Mouse (Mus musculus) thymus, adult 18-20 months (tissue): ENCODE results near the gene Tln2.

ENCODE experiments used
- DNase-seq, 2 experiments: peaks; one replicate each; pipeline ENCODE4 v3.0.0; 2022; ENCODE audit warnings: mixed read lengths in 2 of 2

The Tln2 gene

DNA sequence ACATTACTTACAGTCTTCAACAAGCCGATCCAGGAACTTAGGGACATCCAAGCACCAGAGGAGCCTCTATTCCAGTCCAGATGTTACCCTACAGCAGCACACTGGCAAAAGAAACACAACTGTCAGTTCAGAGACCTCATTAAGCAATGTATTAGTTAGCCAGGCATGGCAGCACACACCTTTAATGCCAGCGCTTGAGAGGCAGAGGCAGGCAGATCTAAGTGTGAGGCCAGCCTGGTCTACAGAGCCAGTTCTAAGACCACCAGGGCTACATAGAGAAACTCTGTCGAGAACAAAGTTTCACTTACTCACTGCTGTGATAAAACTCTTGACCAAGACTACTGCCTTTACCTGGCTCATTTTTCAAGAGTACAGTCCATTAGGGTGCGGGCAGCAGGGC, at the start of gene Tln2:
Gene Tln2, minus strand, starts transcription at position 101 of the 400 bp plus-strand sequence.
- no peak for DNase-seq

DNA sequence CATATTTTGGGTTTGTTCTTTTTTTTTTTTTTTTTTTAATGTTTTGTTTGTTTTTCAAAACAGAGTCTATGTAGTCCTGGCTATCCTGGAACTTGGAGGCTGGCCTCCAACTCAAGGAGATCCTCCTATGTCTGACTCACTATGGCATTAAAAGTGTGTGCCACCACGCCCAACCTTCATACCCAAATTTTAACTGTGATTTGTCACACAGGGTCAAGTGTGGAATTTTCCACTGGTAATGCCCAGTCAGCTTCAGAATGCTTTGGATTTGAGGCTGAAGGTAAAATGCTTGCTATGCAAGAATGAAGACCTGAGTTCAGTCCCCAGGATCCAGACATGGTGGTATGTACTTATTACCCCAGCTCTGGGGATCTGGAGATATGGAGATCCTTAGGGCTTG, 49.7 kb upstream of the Tln2 start:
- no peak for DNase-seq

DNA sequence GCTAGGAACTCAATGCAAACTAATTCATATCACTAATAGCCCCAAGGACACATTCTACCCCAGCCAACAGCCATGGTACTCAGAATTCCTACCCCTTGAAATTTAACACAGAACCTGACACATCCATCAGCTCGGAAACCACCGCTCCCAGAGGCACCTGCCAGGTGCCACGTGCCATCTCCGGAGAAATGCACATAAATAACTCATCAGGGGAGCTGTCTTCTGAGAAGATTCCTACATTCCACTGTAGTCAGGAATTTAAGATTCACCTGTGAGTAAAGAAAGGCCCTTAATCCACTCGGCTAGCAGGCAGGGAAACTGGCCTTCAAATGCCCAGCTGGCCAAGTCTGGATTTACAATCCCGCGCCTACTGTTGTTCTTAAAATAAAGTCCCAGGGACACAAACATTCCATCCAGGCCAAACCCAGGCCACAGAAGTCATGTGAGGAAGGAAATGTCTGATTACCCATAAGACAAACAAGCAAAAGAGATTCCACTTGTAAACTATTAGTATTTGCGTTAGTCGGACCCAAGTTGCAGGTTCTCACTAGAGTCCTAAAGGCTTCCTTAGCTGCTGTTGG, 48.4 kb upstream of the Tln2 start:
- no peak for DNase-seq

DNA sequence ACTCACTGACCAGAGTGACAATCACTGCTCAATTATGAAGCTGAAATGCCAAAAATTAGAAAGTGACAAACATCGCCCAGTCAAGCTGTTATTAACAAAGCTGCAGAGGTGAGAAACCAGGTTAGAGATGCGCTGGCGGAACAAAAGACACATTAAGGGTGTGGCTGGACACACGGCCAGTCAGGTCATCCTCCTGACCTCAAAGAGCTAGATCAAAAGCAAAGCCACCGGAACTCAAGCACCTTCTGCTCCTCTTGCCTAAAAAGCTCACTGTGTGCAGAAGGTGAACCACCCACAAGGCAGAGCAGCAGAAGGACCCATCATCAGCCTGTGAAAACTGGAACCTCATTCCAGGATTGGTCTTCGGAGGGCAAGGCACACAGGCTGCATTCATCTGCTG, 47.8 kb upstream of the Tln2 start:
- no peak for DNase-seq

DNA sequence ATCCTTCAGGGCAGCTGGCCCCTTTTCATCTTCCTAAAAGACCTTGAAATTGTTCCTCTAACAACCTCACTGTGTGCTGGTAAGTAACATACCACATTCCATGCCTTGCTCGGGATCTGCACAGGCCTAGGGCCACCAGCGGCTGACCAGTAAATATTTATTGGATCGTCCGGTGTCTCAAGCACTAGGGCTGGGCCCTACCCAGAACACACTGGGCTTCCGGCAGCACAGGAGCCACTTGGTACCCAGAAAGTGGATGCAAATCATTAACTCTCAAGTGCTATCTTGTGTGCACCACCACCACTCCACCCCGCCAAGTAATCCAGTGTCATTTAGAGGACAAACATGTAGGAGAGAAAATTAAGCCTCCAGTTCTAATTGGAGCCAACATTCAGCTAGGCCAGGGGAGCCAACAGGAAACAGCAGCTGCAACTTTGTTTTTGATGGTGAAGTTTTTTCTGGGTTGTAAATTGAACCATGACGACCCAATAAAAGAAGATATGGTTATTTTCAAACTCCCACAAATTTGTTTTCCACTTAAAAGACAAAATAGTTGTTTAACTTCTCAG, 46.4 kb upstream of the Tln2 start:
- no peak for DNase-seq

DNA sequence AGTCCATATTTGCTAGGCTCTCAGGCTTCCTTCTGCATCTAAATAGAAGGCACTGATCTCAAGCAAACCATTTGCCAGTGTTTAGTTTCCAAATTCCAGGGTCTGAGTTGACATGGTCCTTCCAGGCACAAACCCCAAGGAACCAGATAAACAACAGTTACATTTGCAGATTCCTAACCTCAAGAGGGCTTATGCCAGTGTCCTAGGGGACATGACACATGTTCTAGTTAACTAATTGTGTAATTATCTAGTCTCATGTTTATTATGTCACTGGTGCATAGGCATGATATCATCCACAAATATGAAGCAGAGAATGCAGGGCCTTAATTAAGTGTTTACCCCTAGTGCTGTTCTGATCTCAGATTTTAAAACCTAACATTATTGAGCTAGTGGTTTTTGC, 45.4 kb upstream of the Tln2 start:
- DNase-seq: no peak

DNA sequence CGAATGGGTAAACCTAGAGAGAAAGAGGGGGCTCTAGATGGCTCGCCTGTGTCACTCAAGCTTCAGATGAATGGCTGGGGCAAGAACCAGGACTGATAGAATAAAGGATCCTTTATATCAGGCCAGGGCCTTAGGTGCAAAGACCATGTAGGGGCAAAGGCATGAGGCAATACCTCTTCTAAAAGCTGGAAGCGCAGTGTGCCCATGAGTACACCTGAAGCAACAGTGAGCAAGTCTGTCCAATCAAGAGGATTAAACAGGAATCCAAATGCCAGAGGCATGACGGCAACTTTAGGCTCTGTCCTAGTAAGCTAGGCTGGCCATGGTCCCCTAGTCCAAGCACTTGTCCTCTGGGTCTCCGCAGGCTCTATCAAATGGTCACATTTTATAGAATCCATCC, 42.8 kb upstream of the Tln2 start:
- DNase-seq: no peak

DNA sequence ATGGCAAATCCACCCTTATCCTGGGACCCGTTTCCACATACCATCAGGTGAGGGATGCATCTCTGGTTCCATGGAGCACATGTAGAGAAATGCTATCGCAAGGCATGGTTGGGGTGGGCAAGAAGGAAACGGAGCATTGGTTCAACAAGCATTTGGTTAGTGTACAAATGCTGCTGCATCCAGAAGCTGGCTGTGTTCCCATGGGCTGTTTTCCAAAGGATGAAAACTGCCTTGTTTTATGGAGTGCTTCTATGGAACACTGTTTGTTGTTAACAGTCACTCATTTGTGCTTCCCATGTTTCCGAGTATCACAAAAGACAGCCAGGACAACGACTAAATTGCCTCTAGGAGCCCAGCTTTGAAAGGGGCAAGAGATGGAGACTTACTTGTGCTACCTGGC, 35.7 kb upstream of the Tln2 start:
- no peak for DNase-seq

DNA sequence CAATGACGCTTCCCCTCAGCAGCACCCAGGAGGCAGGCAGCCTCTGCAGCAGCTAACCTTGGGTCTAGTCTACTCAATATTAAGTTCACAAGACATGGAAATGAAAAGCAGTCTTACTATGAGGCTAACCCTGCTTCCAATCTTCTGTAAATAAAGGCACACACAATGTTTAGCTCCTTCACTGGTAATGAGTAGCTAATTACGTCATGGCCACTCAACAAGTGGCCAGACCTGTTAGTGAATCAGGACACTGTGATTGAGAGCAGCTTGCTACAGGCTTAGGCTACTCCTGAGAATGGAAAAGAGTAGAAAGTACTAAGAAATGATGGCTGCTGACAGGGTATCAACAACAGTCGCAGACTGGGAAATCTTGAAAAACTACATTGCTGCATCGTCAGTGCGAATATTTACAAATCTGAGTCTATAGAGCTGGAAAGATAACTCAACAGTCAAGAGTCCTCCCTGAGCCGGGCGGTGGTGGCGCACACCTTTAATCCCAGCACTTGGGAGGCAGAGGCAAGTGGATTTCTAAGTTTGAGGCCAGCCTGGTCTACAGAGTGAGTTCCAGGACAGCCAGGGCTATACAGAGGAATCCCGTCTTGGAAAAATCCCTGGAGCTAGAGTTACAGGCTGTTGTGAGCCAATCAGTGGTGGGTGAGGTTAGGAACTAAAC, 34.1 kb upstream of the Tln2 start:
- no peak for DNase-seq

DNA sequence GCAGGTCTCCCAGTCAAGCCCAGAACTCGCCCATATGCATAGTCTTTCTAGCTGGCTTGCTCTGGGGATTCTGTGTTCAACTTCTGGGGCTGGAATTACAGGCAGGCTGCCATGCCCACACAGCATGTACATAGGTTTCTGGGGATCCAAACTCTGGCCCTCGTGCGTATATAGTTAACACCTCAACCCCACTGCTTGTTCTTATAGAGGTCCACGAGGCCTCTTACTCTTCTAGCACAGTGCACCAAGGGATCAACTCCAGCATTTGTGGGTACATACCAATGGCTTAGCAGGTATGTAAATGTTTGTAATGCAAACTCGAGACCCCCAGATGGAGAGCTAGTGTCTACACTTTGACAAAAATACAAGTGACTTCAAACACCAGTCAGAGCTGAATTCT, 33.2 kb upstream of the Tln2 start:
- DNase-seq: no peak

DNA sequence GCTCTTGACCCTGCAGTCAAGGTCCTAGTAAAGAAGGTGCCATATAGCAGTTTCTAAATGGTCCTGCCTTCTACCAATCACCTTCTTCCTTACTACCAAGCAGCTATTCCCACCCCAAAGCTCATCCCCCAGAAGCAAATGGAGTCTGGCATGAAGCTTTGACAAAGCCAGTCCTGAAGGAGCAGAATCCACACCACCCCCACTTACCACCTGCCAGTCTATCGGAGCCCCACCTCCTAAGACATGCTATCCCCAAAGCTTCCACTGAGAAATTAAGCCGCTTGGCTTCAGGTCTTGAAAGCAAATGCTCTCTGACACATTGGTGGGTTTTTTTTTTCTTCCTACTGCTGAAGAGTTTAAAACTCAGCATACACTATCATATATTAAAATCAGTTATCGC, 27.6 kb upstream of the Tln2 start:
- DNase-seq: no peak

DNA sequence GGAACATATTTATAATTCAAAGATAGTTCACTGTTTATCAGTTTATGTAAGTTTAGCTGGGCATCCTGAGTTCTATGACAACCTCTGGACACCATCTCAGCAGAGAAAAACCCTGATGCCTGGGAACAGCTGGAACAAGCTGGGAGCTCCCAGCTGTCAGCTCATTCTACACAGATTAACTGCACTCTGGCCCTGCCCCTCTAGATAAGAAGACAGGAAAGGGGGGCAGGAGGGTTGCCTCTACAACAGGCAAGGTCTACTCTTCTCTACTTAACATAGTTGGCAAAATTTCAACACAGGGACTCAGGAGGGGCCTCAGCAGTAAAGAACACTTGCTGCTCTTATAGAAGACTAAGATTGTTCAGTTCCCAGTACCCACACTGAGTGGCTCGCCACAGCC, 27.0 kb upstream of the Tln2 start:
- no peak for DNase-seq

DNA sequence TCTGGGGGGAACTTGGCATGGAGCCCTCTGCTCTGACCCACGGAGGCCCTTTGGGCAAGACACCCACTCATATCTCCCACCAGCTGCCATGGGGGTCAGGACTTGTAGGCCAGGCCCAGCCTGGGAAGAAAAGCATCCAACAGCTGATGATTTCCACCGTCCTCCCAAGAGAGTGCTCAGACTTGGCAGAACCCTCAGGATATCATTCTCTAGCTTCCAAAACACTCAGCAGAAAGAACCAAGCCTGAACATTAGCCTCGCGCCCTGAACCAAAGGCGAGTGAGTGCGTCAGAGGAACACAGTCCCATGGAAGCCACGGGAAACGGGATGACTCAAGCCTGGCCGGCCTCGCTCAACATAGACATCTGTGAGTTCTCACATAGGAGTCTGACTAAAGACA, 25.4 kb upstream of the Tln2 start:
- no peak for DNase-seq

DNA sequence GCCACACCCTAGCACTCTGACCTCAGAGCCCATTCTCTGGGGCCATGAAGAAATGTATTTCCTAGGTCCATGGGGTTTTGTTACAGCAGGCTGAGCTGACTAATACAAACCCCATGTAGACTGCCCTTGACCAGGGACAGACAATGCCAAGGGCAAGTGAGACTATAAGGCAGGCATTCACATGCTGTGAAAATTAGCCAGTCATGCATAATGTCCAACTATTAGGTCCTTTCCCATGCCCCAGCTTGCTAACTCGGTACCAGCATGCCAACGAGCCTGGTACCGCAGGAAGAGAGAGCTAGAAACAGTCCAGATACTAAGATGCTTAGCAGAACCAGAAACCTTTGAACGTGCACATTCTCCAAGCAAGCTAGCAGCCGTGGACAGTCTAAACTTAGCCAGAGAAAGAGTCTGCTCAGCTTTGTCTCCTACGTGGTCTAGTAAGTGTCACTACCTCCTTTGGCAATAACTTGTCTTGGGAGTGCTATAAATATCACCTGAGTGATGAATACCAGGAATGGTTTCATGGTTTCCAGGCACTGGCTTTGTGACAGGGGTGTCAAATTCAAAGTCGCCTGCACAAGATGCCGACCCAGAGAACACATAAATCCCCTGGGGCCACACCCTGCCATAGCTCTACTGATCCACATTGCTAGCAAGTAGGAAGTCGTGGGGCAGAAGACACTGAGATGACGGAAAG, 22.2 kb upstream of the Tln2 start:
- DNase-seq: no peak

DNA sequence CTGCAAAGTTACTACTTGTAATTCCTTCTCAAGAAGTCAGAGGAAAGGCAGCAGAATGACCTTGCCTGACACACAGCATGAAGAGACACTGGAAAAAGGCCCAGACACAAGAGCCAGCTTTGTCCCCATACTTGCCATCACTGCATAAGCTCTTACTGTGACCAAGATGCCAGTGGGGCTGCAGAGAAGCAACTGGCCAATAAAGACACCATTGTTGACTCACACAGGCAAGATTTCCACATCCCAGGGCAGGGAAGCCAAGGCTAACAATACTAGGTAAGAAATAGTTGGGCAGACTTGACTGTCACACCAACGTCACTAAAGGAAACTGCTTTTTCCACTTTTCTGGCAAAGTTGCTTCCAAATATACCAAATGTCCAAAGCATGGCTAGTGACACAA, 20.0 kb upstream of the Tln2 start:
- no peak for DNase-seq

DNA sequence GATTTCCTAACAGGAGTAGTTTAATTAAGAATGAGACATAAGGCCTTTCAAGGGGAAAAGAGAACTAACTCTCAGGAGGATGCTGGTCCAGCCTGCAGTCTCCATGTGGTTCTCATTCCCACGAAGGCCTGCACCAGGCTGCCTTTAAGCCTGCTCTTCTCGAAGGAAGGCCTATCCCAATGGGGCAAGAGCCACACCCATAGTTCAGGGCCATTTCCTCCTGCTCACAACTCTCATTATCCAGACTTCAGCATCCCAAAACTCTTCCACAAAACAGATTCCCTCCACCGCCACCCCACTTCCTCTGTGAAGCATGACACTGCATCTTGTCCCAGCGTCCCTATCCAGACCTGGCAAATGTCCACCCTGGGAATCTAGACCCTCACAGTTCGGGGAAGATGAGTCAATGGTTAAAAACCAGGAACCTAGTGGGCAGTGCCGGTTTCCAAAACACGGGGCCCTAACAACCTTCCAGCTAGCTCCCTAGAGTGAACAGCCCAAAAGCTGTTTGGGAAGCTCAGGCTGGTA, 15.3 kb upstream of the Tln2 start:
- DNase-seq: no peak

DNA sequence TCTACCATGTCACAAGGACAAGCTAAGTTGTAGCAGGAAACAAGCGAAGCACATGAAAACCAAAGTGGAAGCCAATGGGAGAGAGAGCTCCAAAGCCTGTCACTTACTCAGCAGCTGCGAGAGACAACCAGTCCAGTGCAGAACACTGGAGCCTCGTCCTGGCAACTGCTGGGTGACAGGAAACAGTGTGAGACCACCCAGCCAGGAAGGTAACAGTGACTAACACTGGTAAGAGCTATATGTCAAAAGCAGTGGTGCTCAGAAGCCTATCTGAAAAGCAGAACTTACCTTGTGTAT, 14.1 kb upstream of the Tln2 start:
- no peak for DNase-seq

DNA sequence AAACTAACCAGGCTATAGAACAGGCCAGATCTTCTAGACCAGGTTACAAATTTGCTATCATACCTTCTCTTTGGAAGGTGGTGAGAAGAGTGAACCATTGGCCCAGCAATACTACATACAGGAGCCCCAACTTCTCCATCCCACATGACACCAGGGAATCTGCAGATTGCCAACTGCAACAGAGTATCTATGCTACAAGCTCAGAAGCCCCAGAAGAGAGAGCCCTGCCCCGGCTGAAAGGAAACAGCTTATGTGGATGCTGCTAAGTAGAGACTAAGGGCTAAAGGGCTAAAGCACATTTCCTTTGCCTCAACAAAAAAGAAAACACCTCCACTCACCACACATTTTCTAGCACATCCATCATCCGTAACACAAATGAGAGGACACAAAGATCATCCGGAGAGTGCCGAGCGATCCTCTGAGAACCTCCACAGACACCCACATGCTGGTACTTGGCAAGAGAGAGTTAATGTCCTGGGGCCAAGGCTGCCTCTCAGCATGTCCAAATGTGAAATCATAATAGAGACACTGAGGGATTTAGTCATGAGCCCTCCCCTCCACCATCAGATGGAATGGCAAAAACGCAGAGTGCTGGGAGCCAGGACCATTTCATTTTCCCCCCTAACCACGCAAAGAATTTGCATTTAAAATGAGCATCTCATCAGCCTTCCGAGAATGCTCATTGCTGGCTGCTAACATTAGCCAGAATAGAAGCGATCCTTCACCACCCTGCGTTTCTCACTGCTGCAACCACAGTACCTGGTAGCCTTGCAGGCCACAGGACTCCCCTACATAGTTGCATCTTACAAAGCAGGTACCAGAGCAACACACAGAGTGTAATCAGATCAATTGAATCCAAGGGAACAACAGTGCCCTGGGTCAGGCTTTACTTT, 13.5 kb upstream of the Tln2 start:
- DNase-seq: no peak

DNA sequence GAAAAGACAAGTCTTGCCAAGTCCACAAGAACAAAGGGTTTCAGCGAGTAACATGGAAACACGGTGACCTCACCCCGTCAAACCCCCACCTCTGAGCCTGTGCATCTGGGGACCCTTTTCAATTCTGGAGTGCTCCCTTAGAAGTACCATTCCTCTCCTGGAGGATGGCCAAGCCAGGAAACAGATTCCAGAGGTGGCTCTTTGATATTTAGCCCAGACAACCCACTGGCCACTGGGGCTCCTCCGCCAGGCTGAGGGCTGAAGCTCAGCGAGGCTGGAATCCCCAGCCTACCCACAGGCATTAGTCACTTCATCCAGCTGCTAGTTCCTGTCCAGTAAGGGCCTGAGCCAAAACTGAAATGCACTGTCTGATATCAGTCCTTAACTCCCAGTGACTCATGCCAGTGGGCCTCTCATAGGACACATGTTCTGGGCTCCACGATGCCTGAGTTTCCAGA, 6.3 kb upstream of the Tln2 start:
- no peak for DNase-seq

DNA sequence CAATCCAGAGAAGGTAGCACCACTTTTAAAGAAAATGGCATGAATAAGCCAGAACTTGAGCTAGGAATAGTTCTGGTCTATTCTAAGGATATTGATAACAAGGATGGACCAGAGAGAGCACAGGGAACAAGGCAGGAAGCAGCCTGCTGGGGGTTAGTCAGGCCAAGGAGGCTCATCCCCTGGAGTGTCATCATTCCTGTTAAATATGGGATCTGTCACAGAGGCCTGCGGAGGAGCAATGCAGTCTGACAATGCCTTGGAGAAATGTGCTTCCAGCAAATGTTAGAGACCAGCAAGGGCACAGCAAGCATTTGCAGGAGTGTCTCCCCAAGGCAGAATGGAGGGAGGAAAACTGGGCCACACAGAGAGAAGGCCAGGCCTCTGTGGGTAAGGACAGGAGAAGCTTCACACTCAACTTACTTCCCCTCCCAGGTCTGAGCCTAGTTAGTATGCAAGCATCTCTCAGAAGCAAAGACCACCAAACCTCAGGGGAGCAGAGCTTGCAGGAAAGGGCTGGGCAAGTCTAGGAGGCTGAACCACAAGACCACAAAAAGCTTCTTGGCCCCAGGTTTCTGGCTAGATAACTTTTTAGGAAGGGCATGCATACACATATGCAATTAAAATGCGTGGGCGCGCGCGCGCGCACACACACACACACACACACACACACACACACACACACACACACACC, 9.5 kb downstream of the Tln2 start:
- DNase-seq: no peak

DNA sequence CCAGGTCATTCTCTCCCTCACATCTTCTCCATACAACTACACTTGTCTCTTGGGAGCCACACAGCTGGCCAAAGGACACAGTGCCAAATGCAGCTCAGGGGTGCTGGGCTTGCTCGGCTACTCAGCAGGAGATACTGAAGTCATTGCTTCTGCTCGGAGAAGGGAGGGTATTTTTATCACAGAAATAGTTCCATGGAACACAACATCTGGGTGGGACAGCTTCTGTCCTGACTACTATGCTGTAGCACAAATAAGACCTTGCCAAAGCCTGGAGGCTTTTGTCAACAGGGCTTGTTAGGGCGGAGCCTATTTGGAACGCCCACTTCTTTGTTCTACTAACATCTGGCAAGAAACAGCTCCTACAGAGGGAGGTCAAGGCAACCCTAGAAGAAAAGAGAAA, 10.2 kb downstream of the Tln2 start:
- no peak for DNase-seq

DNA sequence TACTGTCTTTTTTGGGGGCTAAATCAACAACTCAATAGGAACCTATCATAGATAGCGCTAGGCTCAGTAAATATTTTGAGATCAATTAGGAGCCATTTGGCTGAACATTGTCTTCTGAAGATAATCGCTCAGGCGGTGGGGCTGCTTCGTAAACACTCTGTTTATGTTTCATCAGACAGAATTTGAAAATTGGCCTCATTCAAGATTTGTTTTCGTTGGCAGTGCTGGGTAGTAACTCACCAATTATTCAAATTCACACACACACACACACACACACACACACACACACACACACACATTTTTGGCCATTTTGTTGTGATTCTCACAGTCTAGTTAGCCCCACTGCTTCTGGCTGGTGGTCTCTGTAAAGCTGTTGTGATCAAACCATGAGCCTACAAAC, 12.9 kb downstream of the Tln2 start:
- no peak for DNase-seq
